ENCODE assay signal across 1 mouse cellular context in genomic region chr4:43551854-43552253, GRCm38 (mm10). TPM values are rescaled to one million over a fixed set of nuclear protein-coding genes. Genes with fewer than 3 reads are reported as not detected.
"Had no signal": no experiment of that assay in that cellular context is flagged by ENCODE, and none has a peak within 500 bp of the region (broad histone marks: within the 10 kb centered on the region; RNA-seq: fewer than 3 reads in every experiment).

No protein-coding gene starts in this region.

RNA-seq across cellular contexts. Expression of gene Tpm2, which starts 28.3 kb away (rescaled TPM):
- total RNA-seq: monocyte, adult 5-6 weeks had no signal
